Mouse (Mus musculus) left cerebral cortex, adult 11 months (tissue): Measurements from ENCODE around the gene Elf5.

Experiments
- DNase-seq: peaks from one replicate; pipeline ENCODE4 v3.0.0; 2022; ENCODE audit warnings: low spot score

The Elf5 gene

DNA sequence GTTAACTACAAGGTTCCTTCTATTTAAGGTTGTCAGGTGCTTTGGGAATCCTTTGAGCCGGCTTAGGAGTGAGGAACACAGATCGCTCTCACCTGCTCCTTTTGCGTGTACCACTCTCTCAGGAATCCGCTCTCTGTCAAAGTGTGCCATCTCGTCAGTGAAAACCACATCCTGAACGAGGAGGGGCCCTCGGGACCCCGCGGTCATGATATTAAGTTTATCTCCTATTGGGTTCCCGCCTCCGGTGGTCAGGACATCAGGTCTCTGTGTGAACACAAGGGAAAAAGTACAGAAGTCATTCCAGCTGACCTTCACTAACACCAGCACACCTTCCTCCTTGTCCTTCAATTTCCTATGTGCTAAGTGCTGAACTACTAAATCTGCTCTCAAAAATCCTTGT, 65.2 kb downstream of the Elf5 start:
- no peak for DNase-seq

DNA sequence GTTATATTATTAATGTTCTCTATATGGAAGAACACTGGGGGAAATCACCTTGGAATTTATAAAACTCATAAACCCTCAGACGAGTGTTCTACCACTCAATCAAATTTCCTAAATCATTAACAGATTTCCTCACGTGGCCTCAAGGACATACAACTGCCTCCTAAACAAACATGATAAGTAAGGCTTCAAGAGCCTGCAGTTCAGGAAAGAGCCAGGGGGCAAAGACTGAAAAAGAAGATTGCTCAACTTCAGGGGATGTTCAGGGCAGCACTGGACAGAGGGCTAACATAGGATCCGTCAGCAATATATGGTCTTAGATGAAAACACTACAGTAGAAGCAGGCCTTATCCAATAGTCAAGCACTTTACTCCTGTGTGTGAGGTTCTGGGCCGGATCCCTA, 66.0 kb downstream of the Elf5 start:
- no peak for DNase-seq

DNA sequence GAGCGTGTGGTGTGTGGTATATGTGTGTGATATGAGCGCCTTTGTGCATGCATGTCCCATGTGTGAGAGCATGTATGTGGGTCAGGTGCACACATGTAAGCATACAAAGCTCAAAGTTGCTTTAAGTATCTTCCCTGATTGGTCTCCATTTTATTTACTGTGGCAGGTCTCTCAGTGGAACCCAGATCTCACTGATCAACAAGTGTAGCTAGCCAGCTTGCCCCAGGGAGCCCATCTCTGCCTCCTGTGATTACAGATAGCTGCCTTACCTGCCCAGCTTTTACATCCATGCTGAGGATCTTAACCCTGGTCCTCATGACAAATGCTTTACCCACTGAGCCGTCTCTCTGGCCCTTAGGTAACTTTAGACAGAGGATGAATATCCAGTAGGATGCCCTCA, 66.8 kb downstream of the Elf5 start:
- no peak for DNase-seq

GRCm38 (mm10) chr2:103480240-103480639, 68.8 kb downstream of the Elf5 start:
- no peak for DNase-seq

- DNase-seq = no peak
Measured at GRCm38 (mm10) chr2:103480871-103481270, 69.4 kb downstream of the Elf5 start.

DNA sequence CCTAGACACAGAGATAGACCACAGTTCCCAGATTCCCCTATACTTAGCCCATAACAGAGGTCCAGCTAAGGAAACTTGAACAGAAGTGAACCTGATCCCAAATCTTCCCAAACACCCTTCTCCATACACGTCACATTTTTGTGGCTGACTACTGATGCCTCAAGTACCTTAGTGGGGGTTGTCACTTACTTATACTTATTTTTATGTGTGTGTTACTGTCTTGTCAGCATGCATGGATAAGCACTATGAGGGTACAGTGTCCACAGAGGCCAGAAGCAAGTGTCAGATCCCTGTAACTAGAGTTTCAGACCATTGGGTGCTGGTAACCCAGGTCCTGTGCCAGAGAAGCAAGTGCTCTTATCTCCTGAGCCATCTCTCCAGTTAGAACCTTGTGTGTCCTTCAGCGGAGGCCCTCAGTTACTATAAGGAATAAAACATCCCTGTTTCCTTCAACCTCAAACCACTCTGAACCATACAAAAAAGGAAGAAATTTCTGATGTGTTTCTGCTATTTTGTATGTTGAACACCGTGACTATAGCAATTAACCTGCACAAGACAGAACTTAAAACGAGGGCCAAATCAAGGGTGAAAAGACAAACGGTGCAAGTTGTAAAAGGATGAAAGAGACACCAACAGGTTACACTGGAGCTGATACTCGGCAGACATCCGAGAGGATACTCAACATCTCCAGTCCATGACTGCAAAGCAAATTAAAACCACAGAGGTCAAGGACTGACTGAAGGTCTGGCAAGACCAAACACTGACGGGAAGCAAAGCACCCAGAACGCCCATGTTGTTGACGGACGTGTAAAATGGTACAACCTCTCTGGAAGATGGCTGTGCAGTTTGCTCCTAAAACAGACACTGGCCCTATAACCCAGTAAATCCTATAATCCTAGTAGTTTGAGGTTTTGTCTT, 70.1 kb downstream of the Elf5 start:
- DNase-seq = no peak

DNA sequence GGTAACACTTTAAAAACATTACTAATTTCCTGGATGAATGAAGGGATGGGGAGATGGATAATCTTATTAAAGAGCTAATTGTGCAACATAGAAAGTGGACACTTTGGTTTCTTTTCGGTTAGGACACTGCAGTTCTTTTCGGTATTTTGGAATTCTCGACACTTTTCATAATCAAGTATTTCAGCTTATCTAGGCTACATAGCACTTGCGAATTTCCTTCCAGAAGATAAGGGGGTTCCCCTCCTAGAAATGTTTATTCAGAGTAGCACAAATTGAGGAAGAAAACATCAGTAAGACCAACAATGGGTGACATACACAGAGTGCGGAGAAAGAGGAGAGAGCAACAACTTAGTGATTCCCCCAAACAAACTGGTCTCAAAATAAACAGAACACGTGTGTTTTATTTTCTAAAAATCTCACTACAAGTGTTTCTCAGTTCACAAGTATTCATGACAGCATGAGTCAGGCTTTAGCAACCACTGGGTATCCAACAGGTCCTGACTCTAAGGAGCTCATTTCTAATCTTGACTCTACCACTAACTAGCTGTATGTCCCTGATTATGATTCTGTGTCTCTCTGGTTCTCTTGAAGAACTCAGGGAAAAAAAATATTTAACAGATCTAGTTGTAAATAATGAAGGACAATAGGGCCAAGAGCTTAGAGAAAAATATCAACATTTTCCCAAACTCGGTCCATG, 71.9 kb downstream of the Elf5 start:
- no peak for DNase-seq

DNA sequence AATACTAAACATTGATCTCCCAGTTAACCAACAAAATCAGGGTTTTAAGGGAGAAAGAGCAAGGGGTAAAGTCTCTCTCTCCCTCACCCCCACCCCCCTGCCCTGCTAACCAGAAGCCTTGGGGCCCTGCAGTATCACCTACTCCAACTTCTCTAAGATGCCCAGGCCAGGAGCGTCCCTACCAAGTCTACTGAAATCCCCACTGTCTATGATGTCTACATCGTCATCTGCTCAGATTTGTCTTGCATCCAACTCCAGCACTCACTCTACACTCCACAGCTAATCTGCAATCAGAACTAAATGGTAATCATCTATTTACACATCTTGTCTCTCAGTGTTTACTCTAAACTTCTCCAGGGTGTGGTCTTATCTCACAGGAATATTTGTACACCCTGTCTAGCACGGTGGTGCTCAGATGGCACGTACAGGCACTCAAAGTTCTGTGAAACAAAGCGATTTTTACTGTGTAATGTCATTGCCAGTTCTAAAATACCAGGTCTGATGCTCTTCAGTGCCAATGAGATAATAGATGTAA, 72.6 kb downstream of the Elf5 start:
- DNase-seq = no peak

- DNase-seq = peak; percentile 92
Measured at GRCm38 (mm10) chr2:103484617-103485401, 73.3 kb downstream of the Elf5 start, which contains the start of gene Cat. Cat (minus strand) TSS chr2:103485160.

DNA sequence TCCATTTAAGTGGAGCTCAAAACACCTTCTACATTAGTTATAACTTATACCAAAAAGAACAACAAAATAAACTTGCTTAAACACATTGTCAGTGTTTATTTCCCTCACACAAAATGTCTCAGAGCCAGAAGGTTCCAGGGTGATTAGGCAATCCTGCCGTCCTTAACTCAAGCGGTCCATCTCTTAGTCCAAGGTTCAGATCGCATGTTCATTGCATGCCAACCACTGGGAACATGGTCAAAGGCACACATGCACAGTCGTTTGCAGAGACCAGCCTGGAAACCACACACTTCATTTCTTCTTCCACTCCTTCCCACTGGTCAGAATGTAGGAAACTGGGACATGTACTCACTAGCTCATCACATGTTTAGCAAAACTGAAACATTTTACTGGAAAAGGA, 81.0 kb downstream of the Elf5 start:
- DNase-seq = no peak

- no peak for DNase-seq
Measured at GRCm38 (mm10) chr2:103493827-103494226, 82.3 kb downstream of the Elf5 start.

GRCm38 (mm10) chr2:103495633-103496418, 84.3 kb downstream of the Elf5 start:
- DNase-seq = no peak
